Mouse (Mus musculus) urinary bladder, adult 18-20 months (tissue): Measurements from ENCODE around the gene Optc.

Source experiments
- DNase-seq, 2 experiments: peaks; one replicate each; pipeline ENCODE4 v3.0.0; 2022; ENCODE audit warnings: low spot score in 2 of 2, mixed read lengths in 2 of 2

Gene Optc

GRCm38 (mm10) chr1:133882283-133883217 lies 25.2 kb downstream of the Optc start:
- no peak for DNase-seq

GRCm38 (mm10) chr1:133881813-133882212 lies 26.0 kb downstream of the Optc start:
- no peak for DNase-seq

GRCm38 (mm10) chr1:133878825-133879423 lies 28.9 kb downstream of the Optc start:
- no peak for DNase-seq

- no peak for DNase-seq
Observed at GRCm38 (mm10) chr1:133876936-133877335, 30.9 kb downstream of the Optc start.

GRCm38 (mm10) chr1:133873086-133873813 lies 34.5 kb downstream of the Optc start:
- no peak for DNase-seq

GRCm38 (mm10) chr1:133871241-133871640 lies 36.6 kb downstream of the Optc start:
- no peak for DNase-seq

- DNase-seq: no peak
Observed at GRCm38 (mm10) chr1:133869221-133869620, 38.6 kb downstream of the Optc start.

GRCm38 (mm10) chr1:133863257-133863997 lies 44.4 kb downstream of the Optc start:
- no peak for DNase-seq

GRCm38 (mm10) chr1:133861028-133861427 lies 46.8 kb downstream of the Optc start:
- DNase-seq: no peak

GRCm38 (mm10) chr1:133859821-133860711 lies 47.7 kb downstream of the Optc start:
- no peak for DNase-seq

- no peak for DNase-seq
Observed at GRCm38 (mm10) chr1:133859257-133859656, 48.5 kb downstream of the Optc start.

GRCm38 (mm10) chr1:133857781-133858180 lies 50.0 kb downstream of the Optc start:
- no peak for DNase-seq

GRCm38 (mm10) chr1:133857171-133857570 lies 50.6 kb downstream of the Optc start:
- no peak for DNase-seq

GRCm38 (mm10) chr1:133856655-133857054 lies 51.1 kb downstream of the Optc start:
- DNase-seq: no peak

GRCm38 (mm10) chr1:133856133-133856541 lies 51.7 kb downstream of the Optc start:
- DNase-seq: no peak

GRCm38 (mm10) chr1:133855274-133856017 lies 52.4 kb downstream of the Optc start:
- peak; percentile 11 to 31 for DNase-seq

- DNase-seq: peak; percentile 12 to 41
Observed at GRCm38 (mm10) chr1:133854421-133855273, 53.2 kb downstream of the Optc start.
